Mouse (Mus musculus): ENCODE results near the gene Trim65. TPM values are rescaled to one million over a fixed set of nuclear protein-coding genes. Genes with fewer than 3 reads are reported as not detected.
"Not testable (repeated sequence)": the region's sequence is repeated elsewhere in the genome, so short reads cannot be mapped to it uniquely, and the experiment has no call there.

Gene Trim65
- polyA plus RNA-seq, 1 experiment from 2014 or later = 5.5 TPM

DNA sequence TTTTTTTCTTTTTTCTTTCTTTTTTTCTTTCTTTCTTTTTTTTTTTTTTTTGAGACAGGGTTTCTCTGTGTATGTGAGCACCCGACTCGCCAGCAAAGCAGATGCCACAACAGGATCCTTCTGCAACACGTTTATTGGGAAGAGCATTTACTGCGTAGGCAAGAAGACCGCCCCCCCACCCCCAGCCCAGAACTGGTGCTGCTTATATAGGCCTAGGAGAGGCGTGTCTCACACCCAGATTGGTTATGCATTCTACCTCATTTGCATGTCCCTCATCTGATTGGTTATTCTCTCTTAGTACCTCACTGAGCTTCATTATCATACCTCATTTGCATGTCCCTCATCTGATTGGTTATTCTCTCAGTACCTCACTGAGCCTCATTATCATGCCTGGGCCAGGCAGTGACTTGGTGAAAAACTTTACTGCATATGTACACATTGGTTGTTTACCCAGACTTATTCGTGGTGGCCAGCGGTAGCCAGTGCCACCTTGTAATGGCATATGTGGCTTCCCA is 9.1 kb downstream of the Trim65 start:
- DNase-seq (ENCODE audit: low spot score); H3K27ac ChIP-seq (ENCODE audit: low read depth); H3K27me3 ChIP-seq (replicated peaks; ENCODE audit: control insufficient read depth, insufficient read depth, low read length); H3K9me3 ChIP-seq (ENCODE audit: control insufficient read depth, low read length); H3K4me1 ChIP-seq (replicated peaks; ENCODE audit: control insufficient read depth, insufficient read depth, low read length); ATAC-seq (replicated peaks; ENCODE audit: low FRiP score, low TSS enrichment, low read depth); H3K4me3 ChIP-seq (ENCODE audit: low read depth, low read length); H3K9ac ChIP-seq (ENCODE audit: low read length); H3K4me2 ChIP-seq (ENCODE audit: low read length): not testable (repeated sequence)
- peaks cover 19% of the 10 kb centered on the region for H3K36me3 ChIP-seq (ENCODE audit: control insufficient read depth, insufficient read depth, low read length)
- 93% methylated on average over 8 of the region's 8 CpGs for WGBS

DNA sequence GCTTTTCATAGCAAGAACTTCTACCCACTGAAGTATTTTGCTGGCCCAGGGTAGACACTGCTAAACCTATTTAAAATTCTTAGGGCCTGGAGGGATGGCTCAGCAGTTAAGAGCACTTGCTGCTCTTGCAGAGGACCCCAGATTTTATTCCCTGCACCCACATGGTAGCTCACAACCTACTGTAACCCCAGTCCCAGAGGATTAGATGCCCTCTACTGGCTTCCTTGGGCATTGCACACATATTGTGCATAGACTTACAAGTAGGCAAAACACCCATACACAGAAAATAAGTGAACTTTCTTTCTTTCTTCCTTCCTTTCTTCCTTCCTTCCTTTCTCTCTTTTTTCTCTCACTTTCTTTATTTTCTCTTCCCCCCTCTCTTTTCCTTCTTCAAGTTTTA is 13.1 kb downstream of the Trim65 start:
- Histone ChIP-seq H3K9me3 (ENCODE audit: control insufficient read depth, low read length) (no peaks in the 10 kb centered on the region), H3K27ac (ENCODE audit: low read depth) (no peak overlapping the region), H3K4me2 (ENCODE audit: low read length) (no peak overlapping the region), H3K4me3 (ENCODE audit: low read depth, low read length) (no peak overlapping the region), H3K36me3 (ENCODE audit: control insufficient read depth, insufficient read depth, low read length) (peaks cover 3% of the 10 kb centered on the region; the same call in 1 of the 2 replicates), H3K4me1 (replicated peaks; ENCODE audit: control insufficient read depth, insufficient read depth, low read length) (no peaks in the 10 kb centered on the region), H3K9ac (ENCODE audit: low read length) (no peak overlapping the region), H3K27me3 (replicated peaks; ENCODE audit: control insufficient read depth, insufficient read depth, low read length) (no peaks in the 10 kb centered on the region)
- ATAC-seq (replicated peaks; ENCODE audit: low FRiP score, low TSS enrichment, low read depth) (no peak), DNase-seq (ENCODE audit: low spot score) (no peak)

DNA sequence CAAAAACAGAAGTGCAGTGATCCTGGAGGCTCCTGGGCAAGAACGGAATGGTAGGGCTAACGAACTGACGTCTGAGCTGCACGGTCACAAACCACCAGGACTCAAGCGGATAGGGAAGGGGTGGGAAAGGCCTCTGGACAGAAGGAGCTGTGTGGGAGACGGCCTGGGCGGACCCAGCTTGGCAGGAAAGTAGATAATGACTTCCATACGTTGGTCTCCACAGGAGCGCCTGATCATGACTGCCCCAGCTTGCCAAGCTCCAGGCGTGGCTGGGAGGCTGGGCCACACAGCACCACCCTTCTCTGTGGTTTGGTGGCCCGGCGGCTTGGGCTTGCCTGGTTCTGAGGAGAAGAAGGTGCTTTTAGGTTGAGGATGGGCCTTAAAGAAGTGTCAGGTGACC is 13.7 kb downstream of the Trim65 start:
- WGBS = 69% methylated on average over 12 of the region's 12 CpGs

DNA sequence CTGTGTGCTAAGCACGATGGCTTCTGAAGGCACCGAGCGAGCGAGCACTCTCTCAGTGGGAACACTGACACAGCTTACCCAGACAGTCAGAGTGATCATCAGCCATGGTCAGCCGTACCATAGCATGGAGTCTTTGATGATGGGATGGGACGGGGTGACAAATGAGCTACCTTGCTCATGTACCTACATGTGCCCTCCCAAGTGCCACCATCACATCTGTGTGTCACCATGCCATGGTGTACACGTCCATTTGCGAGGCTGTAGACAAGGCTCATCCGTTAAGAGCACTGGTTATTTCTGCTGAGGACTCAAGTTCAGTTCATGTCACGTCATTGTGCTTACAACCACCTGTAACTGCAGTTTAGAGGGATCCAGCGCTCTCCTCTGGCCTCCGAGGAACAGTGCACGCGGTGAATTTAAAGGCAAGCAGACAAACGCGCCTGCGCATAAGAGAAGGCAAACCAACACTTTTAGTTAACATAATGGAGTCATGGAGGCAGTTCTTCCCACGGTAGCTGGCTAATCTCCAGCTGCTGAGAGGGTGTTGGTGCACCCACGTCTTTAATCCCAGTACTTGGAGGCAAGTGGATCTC is 19.2 kb downstream of the Trim65 start:
- ATAC-seq (replicated peaks; ENCODE audit: low FRiP score, low TSS enrichment, low read depth) (no peak), DNase-seq (ENCODE audit: low spot score) (no peak)
- 88% methylated on average over 19 of the region's 19 CpGs for WGBS
- peaks cover 13% of the 10 kb centered on the region for H3K4me1 ChIP-seq (replicated peaks; ENCODE audit: control insufficient read depth, insufficient read depth, low read length)
- H3K27ac ChIP-seq (ENCODE audit: low read depth) = no peak overlapping the region
- peaks cover 44% of the 10 kb centered on the region for H3K27me3 ChIP-seq (replicated peaks; ENCODE audit: control insufficient read depth, insufficient read depth, low read length)
- no peaks in the 10 kb centered on the region for H3K36me3 ChIP-seq (ENCODE audit: control insufficient read depth, insufficient read depth, low read length)
- no peaks in the 10 kb centered on the region for H3K9me3 ChIP-seq (ENCODE audit: control insufficient read depth, low read length)
- no peak overlapping the region for H3K4me2 ChIP-seq (ENCODE audit: low read length)
- no peak overlapping the region for H3K9ac ChIP-seq (ENCODE audit: low read length)
- no peak overlapping the region for H3K4me3 ChIP-seq (ENCODE audit: low read depth, low read length)

More for the DNA sequence above, 13.7 kb downstream of the Trim65 start:
- DNase-seq (ENCODE audit: low spot score) = no peak
- no peaks in the 10 kb centered on the region for H3K9me3 ChIP-seq (ENCODE audit: control insufficient read depth, low read length)
- H3K36me3 ChIP-seq (ENCODE audit: control insufficient read depth, insufficient read depth, low read length) = no peaks in the 10 kb centered on the region
- no peak overlapping the region for H3K4me2 ChIP-seq (ENCODE audit: low read length)
- H3K27me3 ChIP-seq (replicated peaks; ENCODE audit: control insufficient read depth, insufficient read depth, low read length) = no peaks in the 10 kb centered on the region
- H3K9ac ChIP-seq (ENCODE audit: low read length) = no peak overlapping the region
- H3K4me3 ChIP-seq (ENCODE audit: low read depth, low read length) = no peak overlapping the region
- ATAC-seq (replicated peaks; ENCODE audit: low FRiP score, low TSS enrichment, low read depth) = no peak
- H3K27ac ChIP-seq (ENCODE audit: low read depth) = no peak overlapping the region
- no peaks in the 10 kb centered on the region for H3K4me1 ChIP-seq (replicated peaks; ENCODE audit: control insufficient read depth, insufficient read depth, low read length)

DNA sequence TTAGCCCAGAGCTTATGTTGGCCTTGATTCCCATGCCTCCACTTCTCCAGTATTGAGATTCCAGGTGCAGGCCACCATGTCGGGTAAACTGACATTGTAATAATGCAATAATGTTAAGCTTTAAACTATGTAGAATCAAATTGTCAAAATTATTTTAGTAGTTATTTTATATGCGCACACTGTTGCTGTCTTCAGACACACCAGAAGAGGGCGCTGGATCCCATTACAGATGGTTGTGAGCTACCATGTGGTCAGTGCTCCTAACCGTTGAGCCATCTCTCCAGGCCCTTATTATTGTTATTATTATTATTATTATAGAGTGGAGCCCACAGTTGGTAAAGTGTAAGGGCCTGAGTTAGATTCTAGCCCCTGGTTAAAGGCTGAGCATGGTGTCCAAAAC is 19.9 kb downstream of the Trim65 start:
- DNase-seq (ENCODE audit: low spot score) = no peak
- H3K9me3 ChIP-seq (ENCODE audit: control insufficient read depth, low read length) = no peaks in the 10 kb centered on the region
- H3K4me1 ChIP-seq (replicated peaks; ENCODE audit: control insufficient read depth, insufficient read depth, low read length) = peaks cover 19% of the 10 kb centered on the region
- H3K27ac ChIP-seq (ENCODE audit: low read depth) = no peak overlapping the region
- 84% methylated on average over 4 of the region's 4 CpGs for WGBS
- H3K9ac ChIP-seq (ENCODE audit: low read length) = no peak overlapping the region
- no peak overlapping the region for H3K4me2 ChIP-seq (ENCODE audit: low read length)
- H3K27me3 ChIP-seq (replicated peaks; ENCODE audit: control insufficient read depth, insufficient read depth, low read length) = peaks cover 45% of the 10 kb centered on the region
- ATAC-seq (replicated peaks; ENCODE audit: low FRiP score, low TSS enrichment, low read depth) = no peak
- H3K4me3 ChIP-seq (ENCODE audit: low read depth, low read length) = no peak overlapping the region
- H3K36me3 ChIP-seq (ENCODE audit: control insufficient read depth, insufficient read depth, low read length) = no peaks in the 10 kb centered on the region

DNA sequence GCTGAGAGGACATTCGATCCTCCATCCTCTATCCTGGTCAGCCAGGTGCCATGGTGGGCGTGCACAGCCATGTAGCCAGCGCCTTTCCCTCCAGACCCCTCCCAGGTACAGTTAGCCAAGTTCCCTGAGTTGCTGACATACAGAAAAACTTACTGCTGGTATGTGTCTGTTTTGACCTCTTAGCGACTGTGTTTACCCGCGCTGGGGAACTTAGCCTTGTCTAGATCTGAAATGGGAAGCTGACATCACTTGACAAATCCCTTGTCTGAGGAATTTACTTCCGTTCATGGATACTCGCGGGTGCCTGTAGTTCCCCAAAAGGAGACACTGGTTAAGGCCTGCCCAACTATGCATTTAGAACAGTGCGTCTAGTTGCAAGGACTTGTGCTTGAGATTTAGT is 20.4 kb downstream of the Trim65 start:
- Histone ChIP-seq H3K9ac (ENCODE audit: low read length) (peak overlapping the region; percentile 27; the same call in 1 of the 2 replicates), H3K9me3 (ENCODE audit: control insufficient read depth, low read length) (no peaks in the 10 kb centered on the region), H3K36me3 (ENCODE audit: control insufficient read depth, insufficient read depth, low read length) (no peaks in the 10 kb centered on the region), H3K4me3 (ENCODE audit: low read depth, low read length) (peak overlapping the region; percentile 42), H3K4me1 (replicated peaks; ENCODE audit: control insufficient read depth, insufficient read depth, low read length) (peaks cover 21% of the 10 kb centered on the region), H3K4me2 (ENCODE audit: low read length) (peak overlapping the region; percentile 68), H3K27ac (ENCODE audit: low read depth) (no peak overlapping the region), H3K27me3 (replicated peaks; ENCODE audit: control insufficient read depth, insufficient read depth, low read length) (peaks cover 45% of the 10 kb centered on the region)
- ATAC-seq (replicated peaks; ENCODE audit: low FRiP score, low TSS enrichment, low read depth) = no peak
- 18% methylated on average over 10 of the region's 10 CpGs for WGBS
- no peak for DNase-seq (ENCODE audit: low spot score)

DNA sequence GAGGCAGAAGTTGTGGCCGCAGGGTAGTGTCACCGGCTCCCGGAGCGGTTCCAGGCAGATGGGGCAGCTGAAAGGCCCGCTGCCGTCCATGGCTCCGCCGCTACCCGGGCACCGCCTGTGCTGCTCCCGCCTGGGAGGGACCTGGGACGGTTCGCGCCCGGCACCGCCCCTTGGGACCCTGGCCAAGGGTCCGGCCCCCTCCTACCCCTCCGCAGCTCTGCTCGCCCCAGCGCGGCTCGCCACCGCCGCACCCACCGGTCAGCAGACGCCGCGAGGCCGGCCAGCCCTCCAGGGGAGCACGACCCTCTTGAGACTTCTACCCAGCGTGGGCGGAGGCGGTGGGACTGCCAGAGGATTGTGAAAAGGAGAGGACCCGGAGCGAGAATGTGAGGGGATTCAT is 20.8 kb downstream of the Trim65 start:
- no peak overlapping the region for H3K27ac ChIP-seq (ENCODE audit: low read depth)
- ATAC-seq (replicated peaks; ENCODE audit: low FRiP score, low TSS enrichment, low read depth) (no peak), DNase-seq (ENCODE audit: low spot score) (peak; percentile 73)
- no peaks in the 10 kb centered on the region for H3K9me3 ChIP-seq (ENCODE audit: control insufficient read depth, low read length)
- no peaks in the 10 kb centered on the region for H3K36me3 ChIP-seq (ENCODE audit: control insufficient read depth, insufficient read depth, low read length)
- WGBS = 1% methylated on average over 31 of the region's 35 CpGs
- peaks cover 45% of the 10 kb centered on the region for H3K27me3 ChIP-seq (replicated peaks; ENCODE audit: control insufficient read depth, insufficient read depth, low read length)
- peaks cover 21% of the 10 kb centered on the region for H3K4me1 ChIP-seq (replicated peaks; ENCODE audit: control insufficient read depth, insufficient read depth, low read length)
- peak overlapping the region; percentile 27 for H3K9ac ChIP-seq (ENCODE audit: low read length)
- H3K4me3 ChIP-seq (ENCODE audit: low read depth, low read length) = peak overlapping the region; percentile 42
- H3K4me2 ChIP-seq (ENCODE audit: low read length) = peak overlapping the region; percentile 68

DNA sequence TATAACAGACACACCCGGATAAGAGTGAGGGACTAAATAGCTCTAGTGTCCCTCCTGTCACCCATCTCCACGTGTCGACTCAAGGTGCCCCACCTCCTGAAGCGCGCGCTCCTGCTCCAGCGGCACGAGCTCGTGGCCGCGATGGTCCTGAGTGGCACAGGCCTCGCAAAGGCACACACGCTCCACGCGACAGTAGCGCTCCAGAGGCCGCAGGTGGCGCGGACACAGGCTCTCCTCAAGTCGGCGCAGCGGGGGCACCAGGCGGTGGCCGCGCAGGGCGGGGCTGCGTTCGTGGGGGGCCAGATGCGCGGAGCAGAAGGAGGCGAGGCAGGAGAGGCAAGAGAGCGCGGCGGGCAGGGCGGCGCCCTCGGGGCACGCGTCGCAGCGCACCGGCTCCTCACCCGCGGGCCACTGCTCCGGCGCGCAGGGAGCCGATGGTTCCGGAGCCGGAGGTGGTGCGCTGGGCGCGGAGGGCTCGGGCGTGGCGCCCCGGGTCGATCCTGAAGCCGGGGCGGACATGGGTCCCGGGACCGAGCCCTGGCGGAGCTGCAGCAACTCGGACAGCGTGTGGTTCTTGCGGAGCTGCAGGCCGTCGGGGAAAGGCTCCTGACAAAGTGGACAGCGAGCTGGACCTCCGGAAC is 21.4 kb downstream of the Trim65 start:
- Histone ChIP-seq H3K4me2 (ENCODE audit: low read length) (peak overlapping the region; percentile 68), H3K9me3 (ENCODE audit: control insufficient read depth, low read length) (no peaks in the 10 kb centered on the region), H3K9ac (ENCODE audit: low read length) (peak overlapping the region; percentile 27), H3K27me3 (replicated peaks; ENCODE audit: control insufficient read depth, insufficient read depth, low read length) (peaks cover 45% of the 10 kb centered on the region), H3K27ac (ENCODE audit: low read depth) (no peak overlapping the region), H3K36me3 (ENCODE audit: control insufficient read depth, insufficient read depth, low read length) (no peaks in the 10 kb centered on the region), H3K4me3 (ENCODE audit: low read depth, low read length) (peak overlapping the region; percentile 42), H3K4me1 (replicated peaks; ENCODE audit: control insufficient read depth, insufficient read depth, low read length) (peaks cover 21% of the 10 kb centered on the region)
- DNase-seq (ENCODE audit: low spot score) (peak; percentile 66), ATAC-seq (replicated peaks; ENCODE audit: low FRiP score, low TSS enrichment, low read depth) (no peak)
- 2% methylated on average over 56 of the region's 70 CpGs for WGBS
